Mouse (Mus musculus): ENCODE results near the gene Svip. TPM values are rescaled to one million over a fixed set of nuclear protein-coding genes. Genes with fewer than 3 reads are reported as not detected.

Svip gene
- 68.1 TPM for polyA plus RNA-seq (2015; fragmentation: Illumina TruSeq; extraction: RNeasy Lipid Tissue Mini Kit (QIAGEN cat#74804); ENCODE audit: low read depth, low replicate concordance)

GRCm38 (mm10) chr7:52005511-52006295, at the start of gene Svip:
Svip (minus strand) TSS chr7:52006018.

GRCm38 (mm10) chr7:52015628-52016027, 9.8 kb upstream of the Svip start, which contains the start of gene 1700015G11Rik:
1700015G11Rik (minus strand) TSS chr7:52015728.

Other genes with a start within 250 kb of the Svip start
- gene Gas2, start 144.0 kb downstream of the Svip start, polyA plus RNA-seq (2015; fragmentation: Illumina TruSeq; extraction: RNeasy Lipid Tissue Mini Kit (QIAGEN cat#74804); ENCODE audit: low read depth, low replicate concordance) = 15.2 TPM
- 3.1 TPM for gene Fancf, start 143.8 kb downstream of the Svip start, polyA plus RNA-seq (2015; fragmentation: Illumina TruSeq; extraction: RNeasy Lipid Tissue Mini Kit (QIAGEN cat#74804); ENCODE audit: low read depth, low replicate concordance)
- not detected for gene 1700015G11Rik, start 9.7 kb upstream of the Svip start, polyA plus RNA-seq (2015; fragmentation: Illumina TruSeq; extraction: RNeasy Lipid Tissue Mini Kit (QIAGEN cat#74804); ENCODE audit: low read depth, low replicate concordance)

Measured in brain, adult 10 weeks (tissue).